Mouse (Mus musculus) ES-E14 (cell line): ENCODE data around the gene Tectb.

Experiments
- ZC3H11A ChIP-seq: IDR thresholded peaks from 2 replicates; pipeline ENCODE4 v1.6.1; 2012; ENCODE audit warnings: low read depth, mild to moderate bottlenecking, inconsistent platforms, low read length, borderline replicate concordance
- ZNF384 ChIP-seq: IDR thresholded peaks from 2 replicates; pipeline ENCODE4 v1.6.1; 2012; ENCODE audit warnings: low read depth, low read length, inconsistent platforms

DNA sequence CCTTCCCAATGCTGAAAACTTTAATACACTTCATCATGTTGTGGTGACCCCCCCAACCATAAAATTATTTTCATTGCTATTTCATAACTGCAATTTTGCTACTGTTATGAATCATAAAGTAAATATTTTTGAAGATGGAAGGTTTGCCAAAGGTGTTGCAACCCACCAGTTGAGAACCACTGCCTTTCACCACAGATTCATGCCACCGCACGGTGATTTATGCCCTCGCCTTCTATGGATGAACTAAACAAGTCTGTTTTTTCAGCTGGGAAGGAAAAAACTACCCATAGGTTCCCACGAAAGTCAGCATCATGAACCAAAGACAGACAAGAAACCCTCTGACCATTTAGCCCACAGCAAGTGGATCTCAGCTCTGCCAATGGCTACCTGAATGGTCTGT lies 36.3 kb downstream of the Tectb start:
- no peak for TF ChIP-seq ZC3H11A
- no peak for TF ChIP-seq ZNF384
